Comparison of ENCODE assay signal across 8 mouse cellular contexts in the genomic region with DNA sequence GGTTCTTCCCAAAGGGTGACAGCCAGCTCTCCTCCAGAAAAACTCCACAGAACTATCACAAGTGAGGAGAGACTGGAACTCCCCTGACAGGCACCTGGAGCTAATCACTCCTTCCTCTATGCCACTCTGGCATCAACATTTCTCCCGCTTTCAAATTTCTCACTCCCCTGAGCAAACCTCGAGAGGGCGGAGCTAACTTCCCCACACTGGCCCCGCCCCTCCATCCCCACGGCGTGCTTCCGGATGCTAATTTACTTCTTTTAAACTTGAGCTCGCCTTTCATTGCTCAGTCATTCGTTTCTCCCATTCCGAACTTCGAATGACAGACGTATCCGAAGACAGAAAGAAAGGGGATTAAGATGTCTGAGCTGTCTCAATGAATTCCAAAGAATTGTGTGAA.
DNase-seq lines count a peak whose midpoint lies in the region; ATAC-seq and TF ChIP-seq lines count a peak whose summit lies in the region.

No protein-coding gene starts in this region.

- no peak for ATAC-seq in midbrain, postnatal 0 days (ENCODE audit: low FRiP score)

- no peak overlapping the region for H3K9ac ChIP-seq in midbrain, postnatal 0 days (replicated peaks; ENCODE audit: low read length, poor library complexity, severe bottlenecking)

- H3K4me3 ChIP-seq in midbrain, postnatal 0 days (ENCODE audit: low read depth, low read length): no peak overlapping the region

- WGBS in midbrain, postnatal 0 days: under 1% methylated on average over 13 of the region's 13 CpGs

- DNase-seq in Muller cell, postnatal 12 days (ENCODE audit: inconsistent ontology term): peak; percentile 55
- DNase-seq in c-Kit-positive CD71-positive TER-119-positive erythroid progenitor cells, embryonic 14.5 days (ENCODE audit: low spot score): peak; percentile 5
- peak; percentile 27 for DNase-seq in heart, postnatal 4 days
- peak; percentile 27 for DNase-seq in liver
- no peak for DNase-seq in midbrain, postnatal 0 days (ENCODE audit: low spot score)
- peak; percentile 78 for DNase-seq in thymus, postnatal 25 days
- DNase-seq in gastrocnemius, postnatal 25 days: no peak
- no peak for DNase-seq in layer of hippocampus, adult 11-12 months (ENCODE audit: low spot score)

- no peaks in the 10 kb centered on the region for H3K27me3 ChIP-seq in midbrain, postnatal 0 days (ENCODE audit: insufficient read depth, low read length)

- H3K36me3 ChIP-seq in midbrain, postnatal 0 days (ENCODE audit: insufficient read depth, low read length): no peaks in the 10 kb centered on the region

- no peak for TF ChIP-seq CTCF in midbrain, postnatal 0 days (IDR thresholded peaks at IDR 0.05)

- no peak overlapping the region for H3K27ac ChIP-seq in midbrain, postnatal 0 days (ENCODE audit: low read depth, low read length)

- no peaks in the 10 kb centered on the region for H3K4me1 ChIP-seq in midbrain, postnatal 0 days (ENCODE audit: insufficient read depth, low read length)

- peak overlapping the region; percentile 34 for H3K4me2 ChIP-seq in midbrain, postnatal 0 days (ENCODE audit: low read depth, low read length, poor library complexity, severe bottlenecking)

- no peaks in the 10 kb centered on the region for H3K9me3 ChIP-seq in midbrain, postnatal 0 days (ENCODE audit: low read length)

Comparison
In these comparisons a context has a peak if more than half of its experiments do, and no peak if none do; other contexts are left out.
1. DNase-seq: peak in Muller cell, postnatal 12 days (single experiment), c-Kit-positive CD71-positive TER-119-positive erythroid progenitor cells, embryonic 14.5 days (single experiment), heart, postnatal 4 days (single experiment), liver (single experiment) and thymus, postnatal 25 days (single experiment); none in midbrain, postnatal 0 days (single experiment), gastrocnemius, postnatal 25 days (single experiment) and layer of hippocampus, adult 11-12 months (single experiment).